Mouse (Mus musculus) heart, embryonic 11.5 days (tissue): ENCODE data around the gene Ccdc171. TPM values are rescaled to one million over a fixed set of nuclear protein-coding genes. Genes with fewer than 3 reads are reported as not detected.
"Not testable (repeated sequence)": the region's sequence is repeated elsewhere in the genome, so short reads cannot be mapped to it uniquely, and the experiment has no call there.

Source experiments
- ATAC-seq: fragments of 200-750 bp; cut with Nextera tagmentation; replicated peaks from 2 replicates; pipeline ENCODE4 v1.8.0; 2017; ENCODE audit warnings: moderate library complexity; ENCODE audit not compliant: insufficient number of reproducible peaks, low FRiP score, low TSS enrichment
- H3K27ac ChIP-seq: fragments of 300-500 bp; sonication (generic); 2 replicates; pipeline ENCODE4 v1.5.1; 2014; ENCODE audit warnings: mild to moderate bottlenecking, low read depth, low read length
- H3K27me3 ChIP-seq: fragments of 300-500 bp; sonication (generic); 2 replicates; pipeline ENCODE4 v1.6.1; 2014; ENCODE audit warnings: mild to moderate bottlenecking, low read length, mixed read lengths; ENCODE audit not compliant: control insufficient read depth, insufficient read depth
- H3K36me3 ChIP-seq: fragments of 300-500 bp; sonication (generic); 2 replicates; pipeline ENCODE4 v1.6.1; 2014; ENCODE audit warnings: mild to moderate bottlenecking, low read length, moderate library complexity, mixed read lengths; ENCODE audit not compliant: control insufficient read depth, insufficient read depth
- H3K4me1 ChIP-seq: fragments of 300-500 bp; sonication (generic); 2 replicates; pipeline ENCODE4 v1.6.1; 2014; ENCODE audit warnings: low read length; ENCODE audit not compliant: control insufficient read depth, insufficient read depth
- H3K4me2 ChIP-seq: fragments of 300-500 bp; sonication (generic); 2 replicates; pipeline ENCODE4 v1.6.1; 2014; ENCODE audit warnings: mild to moderate bottlenecking, moderate library complexity
- H3K4me3 ChIP-seq: fragments of 300-500 bp; sonication (generic); 2 replicates; pipeline ENCODE4 v1.5.1; 2014; ENCODE audit warnings: low read depth, low read length
- H3K9ac ChIP-seq: fragments of 300-500 bp; sonication (generic); 2 replicates; pipeline ENCODE4 v1.6.1; 2014; ENCODE audit warnings: mild to moderate bottlenecking, low read depth, low read length, moderate library complexity
- H3K9me3 ChIP-seq: fragments of 300-500 bp; sonication (generic); replicated peaks from 2 replicates; pipeline ENCODE4 v1.6.1; 2016; ENCODE audit warnings: low read length; ENCODE audit not compliant: control insufficient read depth
- WGBS: fragments of 180-500 bp; shearing (Covaris S2); extraction: QIAGEN DNeasy Blood & Tissue Kit; methylation state at CpG from one replicate; pipeline ENCODE4 v1.1.7; 2014; ENCODE audit not compliant: insufficient replicate concordance; 5-methylcytosine and 5-hydroxymethylcytosine counted together
- polyA plus RNA-seq: library from polyadenylated mRNA; unstranded; fragments of >200 nt; fragmentation: Nextera tagmentation; extraction: Ambion mirVana; gene quantifications from 2 replicates; pipeline ENCODE4 v1.2.1, GENCODE M21; 2014

The Ccdc171 gene
- polyA plus RNA-seq, 1 experiment from 2014 or later, result 4.9 TPM

GRCm38 (mm10) chr4:83675308-83675707, 150.0 kb downstream of the Ccdc171 start:
- not testable (repeated sequence) for H3K27me3 ChIP-seq, H3K36me3 ChIP-seq, H3K9me3 ChIP-seq, H3K4me2 ChIP-seq, H3K27ac ChIP-seq, ATAC-seq, H3K4me3 ChIP-seq, H3K9ac ChIP-seq, H3K4me1 ChIP-seq
- 79% methylated on average over 4 of the region's 4 CpGs for WGBS

- Histone ChIP-seq H3K27me3 (no peaks in the 10 kb centered on the region), H3K9ac (no peak overlapping the region), H3K4me1 (no peaks in the 10 kb centered on the region), H3K4me3 (no peak overlapping the region), H3K9me3 (no peaks in the 10 kb centered on the region), H3K36me3 (no peaks in the 10 kb centered on the region), H3K4me2 (no peak overlapping the region), H3K27ac (no peak overlapping the region)
- no peak for ATAC-seq
- 79% methylated on average over 4 of the region's 4 CpGs for WGBS
These were observed 151.1 kb downstream of the Ccdc171 start for GRCm38 (mm10) chr4:83676444-83676843.

- 85% methylated on average over 14 of the region's 14 CpGs for WGBS
- Histone ChIP-seq H3K4me1 (no peaks in the 10 kb centered on the region), H3K27me3 (no peaks in the 10 kb centered on the region), H3K4me2 (no peak overlapping the region), H3K9me3 (no peaks in the 10 kb centered on the region), H3K4me3 (no peak overlapping the region), H3K27ac (no peak overlapping the region), H3K9ac (no peak overlapping the region), H3K36me3 (no peaks in the 10 kb centered on the region)
- ATAC-seq, result no peak
These were observed 155.7 kb downstream of the Ccdc171 start for GRCm38 (mm10) chr4:83681081-83681480.

GRCm38 (mm10) chr4:83682866-83683265, 157.5 kb downstream of the Ccdc171 start:
- H3K27me3 ChIP-seq, result no peaks in the 10 kb centered on the region
- no peak overlapping the region for H3K9ac ChIP-seq

GRCm38 (mm10) chr4:83700190-83700589, 174.8 kb downstream of the Ccdc171 start:
- Histone ChIP-seq H3K4me1 (no peaks in the 10 kb centered on the region), H3K9me3 (peaks cover 3% of the 10 kb centered on the region; the same call in 1 of the 2 replicates), H3K36me3 (no peaks in the 10 kb centered on the region), H3K27ac (no peak overlapping the region), H3K4me2 (no peak overlapping the region), H3K27me3 (no peaks in the 10 kb centered on the region), H3K4me3 (no peak overlapping the region), H3K9ac (no peak overlapping the region)
- 25% methylated on average over 3 of the region's 3 CpGs for WGBS
- no peak for ATAC-seq

More at GRCm38 (mm10) chr4:83682866-83683265, 157.5 kb downstream of the Ccdc171 start:
- Histone ChIP-seq H3K27ac (no peak overlapping the region), H3K4me2 (no peak overlapping the region), H3K4me3 (no peak overlapping the region), H3K9me3 (no peaks in the 10 kb centered on the region), H3K4me1 (no peaks in the 10 kb centered on the region), H3K36me3 (no peaks in the 10 kb centered on the region)
- WGBS, result 78% methylated on average over 7 of the region's 7 CpGs
- no peak for ATAC-seq

GRCm38 (mm10) chr4:83716996-83717395, 191.7 kb downstream of the Ccdc171 start:
- 79% methylated on average over 1 of the region's 1 CpGs for WGBS
- Histone ChIP-seq H3K36me3 (no peaks in the 10 kb centered on the region), H3K27me3 (no peaks in the 10 kb centered on the region), H3K27ac (no peak overlapping the region), H3K9ac (no peak overlapping the region), H3K4me3 (no peak overlapping the region), H3K9me3 (no peaks in the 10 kb centered on the region), H3K4me2 (no peak overlapping the region), H3K4me1 (no peaks in the 10 kb centered on the region)
- no peak for ATAC-seq

- H3K9me3 ChIP-seq, result no peaks in the 10 kb centered on the region
- no peak overlapping the region for H3K27ac ChIP-seq
- no peak for ATAC-seq
- WGBS, result 69% methylated on average over 11 of the region's 11 CpGs
- no peak overlapping the region for H3K9ac ChIP-seq
- no peak overlapping the region for H3K4me2 ChIP-seq
- no peaks in the 10 kb centered on the region for H3K27me3 ChIP-seq
- no peaks in the 10 kb centered on the region for H3K4me1 ChIP-seq
- no peaks in the 10 kb centered on the region for H3K36me3 ChIP-seq
- no peak overlapping the region for H3K4me3 ChIP-seq
These were observed 194.5 kb downstream of the Ccdc171 start for GRCm38 (mm10) chr4:83719816-83720215.

- no peaks in the 10 kb centered on the region for H3K9me3 ChIP-seq
- ATAC-seq, result no peak
These were observed 199.8 kb downstream of the Ccdc171 start for GRCm38 (mm10) chr4:83725136-83725535.

GRCm38 (mm10) chr4:83739137-83739890, 214.0 kb downstream of the Ccdc171 start:
- H3K9ac ChIP-seq, result no peak overlapping the region
- no peak for ATAC-seq
- no peaks in the 10 kb centered on the region for H3K9me3 ChIP-seq
- H3K4me3 ChIP-seq, result no peak overlapping the region
- H3K27ac ChIP-seq, result no peak overlapping the region
- no peaks in the 10 kb centered on the region for H3K4me1 ChIP-seq
- H3K4me2 ChIP-seq, result no peak overlapping the region
- no peaks in the 10 kb centered on the region for H3K27me3 ChIP-seq
- 82% methylated on average over 9 of the region's 9 CpGs for WGBS
- no peaks in the 10 kb centered on the region for H3K36me3 ChIP-seq

More at GRCm38 (mm10) chr4:83725136-83725535, 199.8 kb downstream of the Ccdc171 start:
- no peak overlapping the region for H3K4me3 ChIP-seq
- 6% methylated on average over 2 of the region's 2 CpGs for WGBS
- no peaks in the 10 kb centered on the region for H3K36me3 ChIP-seq
- H3K4me1 ChIP-seq, result no peaks in the 10 kb centered on the region
- no peak overlapping the region for H3K9ac ChIP-seq
- no peak overlapping the region for H3K27ac ChIP-seq
- H3K27me3 ChIP-seq, result no peaks in the 10 kb centered on the region
- no peak overlapping the region for H3K4me2 ChIP-seq
